Mouse (Mus musculus) lung, postnatal 14 days (tissue): ENCODE data around the gene Usf2.

Experiments used
- DNase-seq: peaks from one replicate; pipeline ENCODE4 v3.0.0; 2021

Usf2 gene

DNA sequence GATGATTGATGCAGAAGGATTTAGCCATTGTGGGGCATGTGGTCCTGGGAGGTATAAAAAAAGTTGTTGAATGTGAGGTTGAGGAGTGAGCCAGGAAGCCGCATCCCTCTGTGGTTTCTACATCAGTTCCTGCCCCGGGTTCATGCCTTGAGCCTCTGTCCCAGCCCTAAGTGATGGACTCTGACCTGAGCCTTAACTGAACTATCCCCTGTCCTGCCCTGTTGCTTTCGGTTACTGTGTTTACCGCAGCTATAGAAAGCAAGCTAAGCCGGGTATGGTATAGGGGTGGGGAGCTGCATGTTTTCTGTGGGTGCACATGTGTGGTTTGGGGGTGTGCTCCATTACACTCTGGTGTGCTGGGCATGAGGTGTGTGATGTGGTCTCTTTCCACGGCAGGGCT lies 46.8 kb downstream of the Usf2 start:
- no peak for DNase-seq

DNA sequence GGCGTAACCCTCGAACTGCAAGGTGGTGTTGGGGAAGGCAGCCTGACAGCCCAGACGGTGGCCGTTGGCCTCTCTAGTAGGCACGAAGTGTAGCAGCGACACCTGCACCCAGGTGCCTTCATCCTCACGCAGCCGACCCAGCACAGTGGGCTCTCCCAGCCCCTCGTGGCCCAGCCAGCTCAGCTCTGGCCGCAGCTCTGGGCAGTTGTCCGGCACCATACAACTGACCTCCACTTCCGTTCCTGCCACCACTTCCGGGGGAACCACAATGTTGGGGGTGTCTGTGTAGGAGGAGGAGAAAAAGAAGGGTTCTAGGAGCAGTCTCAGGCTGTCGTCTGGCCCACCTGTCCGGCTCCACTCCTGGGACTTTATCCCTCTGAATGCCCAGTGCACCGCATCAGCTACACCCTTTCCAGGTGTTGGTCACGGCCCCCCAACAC lies 47.6 kb downstream of the Usf2 start:
- DNase-seq: no peak

DNA sequence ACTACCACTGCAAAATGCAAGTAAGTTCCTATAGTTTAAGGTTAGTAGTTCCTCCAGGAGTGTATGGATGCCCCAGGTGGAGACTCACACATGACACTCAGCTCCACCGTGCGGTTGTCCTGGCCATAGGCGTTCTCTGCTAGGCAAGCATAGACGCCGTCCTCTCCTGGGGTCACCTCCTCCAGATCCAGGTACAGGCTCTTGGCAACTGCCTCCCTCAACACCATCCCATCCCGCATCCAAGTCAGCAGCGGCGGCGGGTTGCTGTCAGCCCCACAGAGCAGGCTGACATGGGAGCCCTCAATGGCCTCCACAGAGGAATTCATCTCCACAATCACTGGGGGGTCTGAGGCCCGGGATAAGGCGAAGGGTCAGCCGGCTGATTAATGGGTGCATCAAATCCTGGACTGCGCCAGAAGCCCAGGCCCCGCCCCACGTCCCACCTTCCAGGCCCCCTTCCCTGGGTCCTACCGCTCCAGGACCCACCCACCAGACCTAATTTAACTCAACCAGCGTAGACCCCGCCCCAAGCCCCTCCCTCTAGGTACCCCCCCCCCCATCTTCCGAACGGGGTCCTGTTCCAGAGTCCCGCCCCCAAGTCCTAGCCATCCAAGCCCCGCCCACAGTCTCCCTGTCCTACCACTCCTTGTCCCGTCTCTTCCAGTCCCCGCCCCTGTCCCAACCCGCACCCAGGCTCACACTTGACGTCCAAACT lies 48.2 kb downstream of the Usf2 start:
- DNase-seq: peak; percentile 42

DNA sequence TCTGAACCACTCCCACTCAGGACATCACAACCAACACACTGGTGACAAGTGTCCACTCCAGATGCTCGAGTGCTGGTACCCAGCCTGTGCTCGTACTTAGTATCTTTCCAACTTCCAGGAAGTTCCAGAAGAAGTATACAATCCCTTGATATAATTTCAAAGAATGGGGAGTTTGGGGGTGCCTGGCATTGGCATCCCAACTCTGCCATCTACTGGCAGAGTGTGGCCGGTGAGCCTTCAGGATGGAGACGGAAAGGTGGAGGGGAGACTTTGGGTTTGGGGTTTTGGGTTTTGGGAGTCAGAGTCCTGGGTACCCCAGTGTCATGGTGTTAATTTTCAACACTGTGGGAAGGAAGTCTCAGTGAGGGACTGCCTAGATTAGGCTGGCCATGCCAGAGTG lies 52.6 kb downstream of the Usf2 start:
- DNase-seq: no peak
